Mouse (Mus musculus) testis, adult 2 months (tissue): ENCODE results near the gene Rp9.

Experiments
- CTCF ChIP-seq: fragments of 200-500 bp; IDR thresholded peaks from 2 replicates; pipeline ENCODE4 v1.5.1; 2012; ENCODE audit warnings: low read depth, mild to moderate bottlenecking, inconsistent platforms, low read length, moderate library complexity; ENCODE audit not compliant: control insufficient read depth, insufficient read depth, insufficient replicate concordance
- POLR2A ChIP-seq: fragments of 200-500 bp; IDR thresholded peaks from 2 replicates; pipeline ENCODE4 v1.6.1; 2012; ENCODE audit warnings: low read depth, mild to moderate bottlenecking, inconsistent platforms, low read length, moderate library complexity; ENCODE audit not compliant: control insufficient read depth

GRCm38 (mm10) chr9:22372760-22373159 is 96.8 kb downstream of the Rp9 start:
- TF ChIP-seq POLR2A (no peak), CTCF (no peak)
